Mouse (Mus musculus) CH12.LX (cell line): ENCODE data around the gene Kif13a. TPM values are rescaled to one million over a fixed set of nuclear protein-coding genes. Genes with fewer than 3 reads are reported as not detected.

Source experiments
- DNase-seq: peaks from one replicate; pipeline ENCODE4 v3.0.0-alpha.2; 2013; ENCODE audit errors: extremely low read depth
- H3K27ac ChIP-seq: 2 replicates; pipeline ENCODE4 v1.5.1; 2012; ENCODE audit warnings: low read depth, mild to moderate bottlenecking, control low read depth, moderate library complexity; ENCODE audit not compliant: insufficient read depth
- H3K27me3 ChIP-seq: replicated peaks from 2 replicates; pipeline ENCODE3; 2012; ENCODE audit warnings: inconsistent platforms
- H3K36me3 ChIP-seq, 2 experiments: replicated peaks in 1 of 2; 2 replicates each; pipeline versions ENCODE3 to v1.6.1; 2012; ENCODE audit warnings: inconsistent platforms in 1 of 2, low read length in 1 of 2, mild to moderate bottlenecking in 1 of 2, mixed read lengths in 1 of 2, moderate library complexity in 1 of 2; ENCODE audit not compliant: control insufficient read depth in 1 of 2, insufficient read depth in 1 of 2
- H3K4me1 ChIP-seq, 2 experiments: 2 replicates each; pipeline ENCODE4 v1.6.1; 2012; ENCODE audit warnings: inconsistent platforms in 1 of 2, moderate library complexity in 1 of 2; ENCODE audit not compliant: insufficient read depth in 2 of 2, control insufficient read depth in 1 of 2
- H3K4me2 ChIP-seq: 2 replicates; pipeline ENCODE4 v1.6.1; 2012; ENCODE audit warnings: low read depth, mild to moderate bottlenecking, control low read depth; ENCODE audit not compliant: poor library complexity, insufficient read depth, severe bottlenecking
- H3K4me3 ChIP-seq, 3 experiments: fragments of 150-350 bp in 1 of 3; sonication (generic) in 1 of 3; replicated peaks in 1 of 3; 2 replicates each; pipeline versions ENCODE3 to v1.5.1; 2011 to 2012; ENCODE audit warnings: low read depth in 2 of 3, low read length in 2 of 3, mild to moderate bottlenecking in 2 of 3, moderate library complexity in 2 of 3, control low read depth in 1 of 3, improper control_type of control experiment in 1 of 3, inconsistent platforms in 1 of 3, mixed read lengths in 1 of 3; ENCODE audit not compliant: poor library complexity in 1 of 3
- H3K79me2 ChIP-seq: replicated peaks from 2 replicates; pipeline ENCODE4 v1.6.1; 2012; ENCODE audit warnings: mild to moderate bottlenecking, moderate library complexity; ENCODE audit not compliant: control insufficient read depth, poor library complexity, insufficient read depth, severe bottlenecking; ENCODE audit errors: extremely low read depth
- H3K9ac ChIP-seq: 2 replicates; pipeline ENCODE4 v1.6.1; 2012; ENCODE audit warnings: low read depth, mild to moderate bottlenecking, control low read depth, moderate library complexity; ENCODE audit not compliant: insufficient read depth
- H3K9me3 ChIP-seq: replicated peaks from 2 replicates; pipeline ENCODE3; 2012; ENCODE audit warnings: low read length, inconsistent platforms, mixed read lengths
- BHLHE40 ChIP-seq: IDR thresholded peaks from 2 replicates; pipeline ENCODE4 v1.6.1; 2011; ENCODE audit warnings: mild to moderate bottlenecking, low read depth, low read length, improper control_type of control experiment
- CHD2 ChIP-seq: IDR thresholded peaks from 2 replicates; pipeline ENCODE4 v1.6.1; 2011; ENCODE audit warnings: low read length, improper control_type of control experiment
- E2F4 ChIP-seq: IDR thresholded peaks from 2 replicates; pipeline ENCODE4 v1.6.1; 2011; ENCODE audit warnings: low read depth, low read length, improper control_type of control experiment; ENCODE audit not compliant: insufficient replicate concordance
- EP300 ChIP-seq: IDR thresholded peaks from 2 replicates; pipeline ENCODE4 v1.6.1; 2011; ENCODE audit warnings: low read length, improper control_type of control experiment
- ETS1 ChIP-seq: conservative IDR thresholded peaks from 2 replicates; pipeline ENCODE4 v1.6.1; 2012; ENCODE audit warnings: low read depth, mild to moderate bottlenecking, inconsistent platforms, low read length, improper control_type of control experiment, moderate library complexity
- IRF4 ChIP-seq: IDR thresholded peaks from 2 replicates; pipeline ENCODE4 v1.6.1; 2014; ENCODE audit warnings: low read depth, mild to moderate bottlenecking, inconsistent platforms, low read length, improper control_type of control experiment
- JUN ChIP-seq: IDR thresholded peaks from 2 replicates; pipeline ENCODE4 v1.6.1; 2011; ENCODE audit warnings: low read depth, mild to moderate bottlenecking, low read length, improper control_type of control experiment, moderate library complexity; ENCODE audit not compliant: insufficient read depth
- JUND ChIP-seq: conservative IDR thresholded peaks from 2 replicates; pipeline ENCODE4 v1.6.1; 2011; ENCODE audit warnings: low read depth, low read length, improper control_type of control experiment
- MAX ChIP-seq: IDR thresholded peaks from 2 replicates; pipeline ENCODE4 v1.6.1; 2011; ENCODE audit warnings: low read length, improper control_type of control experiment
- MXI1 ChIP-seq: IDR thresholded peaks from 2 replicates; pipeline ENCODE4 v1.6.1; 2011; ENCODE audit warnings: mild to moderate bottlenecking, low read depth, low read length, improper control_type of control experiment
- MYC ChIP-seq: IDR thresholded peaks from 2 replicates; pipeline ENCODE4 v1.6.1; 2011; ENCODE audit warnings: low read depth, mild to moderate bottlenecking, improper control_type of control experiment, low read length
- NRF1 ChIP-seq: IDR thresholded peaks from 2 replicates; pipeline ENCODE4 v1.6.1; 2014; ENCODE audit warnings: low read depth, mild to moderate bottlenecking, inconsistent platforms, low read length, improper control_type of control experiment, moderate library complexity
- PAX5 ChIP-seq: IDR thresholded peaks from 2 replicates; pipeline ENCODE4 v1.6.1; 2012; ENCODE audit warnings: low read length, inconsistent platforms, mixed read lengths
- POLR2AphosphoS2 ChIP-seq: IDR thresholded peaks from 2 replicates; pipeline ENCODE4 v1.6.1; 2011; ENCODE audit warnings: low read depth, low read length, improper control_type of control experiment
- SIN3A ChIP-seq: IDR thresholded peaks from 2 replicates; pipeline ENCODE4 v1.6.1; 2012; ENCODE audit warnings: low read length, improper control_type of control experiment, inconsistent platforms
- TBP ChIP-seq: conservative IDR thresholded peaks from 2 replicates; pipeline ENCODE4 v1.6.1; 2011; ENCODE audit warnings: low read depth, low read length, improper control_type of control experiment
- TCF12 ChIP-seq: IDR thresholded peaks from 2 replicates; pipeline ENCODE4 v1.6.1; 2014; ENCODE audit warnings: low read depth, mild to moderate bottlenecking, inconsistent platforms, low read length, improper control_type of control experiment
- UBTF ChIP-seq: IDR thresholded peaks from 2 replicates; pipeline ENCODE4 v1.6.1; 2012; ENCODE audit warnings: low read depth, mild to moderate bottlenecking, inconsistent platforms, low read length, improper control_type of control experiment, moderate library complexity
- USF1 ChIP-seq: IDR thresholded peaks from 2 replicates; pipeline ENCODE4 v1.6.1; 2014; ENCODE audit warnings: low read depth, mild to moderate bottlenecking, inconsistent platforms, low read length, improper control_type of control experiment
- USF2 ChIP-seq: conservative IDR thresholded peaks from 2 replicates; pipeline ENCODE4 v1.6.1; 2011; ENCODE audit warnings: low read depth, low read length, improper control_type of control experiment
- ZMIZ1 ChIP-seq: IDR thresholded peaks from 2 replicates; pipeline ENCODE4 v1.6.1; 2012; ENCODE audit warnings: low read depth, mild to moderate bottlenecking, inconsistent platforms, low read length, improper control_type of control experiment
- dilution Hi-C: fragments of 300-500 bp; cut with MboI; formaldehyde crosslinking; loops from 2 replicates; pipeline ENCODE4 v1.14.3; 2020; ENCODE audit warnings: low sequenced_read_pairs; ENCODE audit not compliant: extremely low pct_unique_long_range_greater_than_20kb, extremely low pct_ligation_motif_present
- in situ Hi-C: fragments of 300-500 bp; cut with MboI; formaldehyde crosslinking; loops from 3 replicates; pipeline ENCODE4 v1.14.3; 2019; ENCODE audit warnings: low sequenced_read_pairs, low pct_ligation_motif_present, low pct_unique_long_range_greater_than_20kb, mixed read lengths
- polyA plus RNA-seq: library from polyadenylated mRNA; unstranded; fragments of >175 nt; gene quantifications from 2 replicates; pipeline ENCODE4 v1.2.1, GENCODE M21; 2012; ENCODE audit warnings: low read depth; ENCODE audit not compliant: insufficient read length
- total RNA-seq, 2 experiments: library from RNA; depleted of rRNA; stranded (reverse); fragments of 300-350 nt in 1 of 2; fragments of >200 nt in 1 of 2; gene quantifications; 2 replicates each; pipeline ENCODE4 v1.2.3; 2012 to 2014

The Kif13a gene
- total and polyA plus RNA-seq, 3 experiments, result not detected

- H3K4me2 ChIP-seq, result no peak overlapping the region
- H3K4me3 ChIP-seq, result no peak overlapping the region
- H3K27ac ChIP-seq, result no peak overlapping the region
- H3K36me3 ChIP-seq, result no peaks in the 10 kb centered on the region
- H3K4me1 ChIP-seq, result peaks cover 10 to 40% of the 10 kb centered on the region in 2 experiments
- in situ Hi-C loops (no loop called here), dilution Hi-C loops (no loop called here)
- no peaks in the 10 kb centered on the region for H3K27me3 ChIP-seq
- no peak overlapping the region for H3K9ac ChIP-seq
- TF ChIP-seq IRF4, result peak; percentile 54; the same call in 1 of the 2 replicates
- no peak for TF ChIP-seq SIN3A
- TF ChIP-seq NRF1, result no peak
- peak; percentile 31; the same call in 1 of the 2 replicates for TF ChIP-seq ETS1
- no peak for TF ChIP-seq E2F4
- 0 out of 2 replicates have a peak, but pooled peaks have one; percentile 13 for TF ChIP-seq JUND
- no peak for TF ChIP-seq PAX5
- TF ChIP-seq JUN, result peak; percentile 14; the same call in 1 of the 2 replicates
- no peak for TF ChIP-seq MYC
- peak; percentile 40; the same call in 1 of the 2 replicates for TF ChIP-seq EP300
- H3K9me3 ChIP-seq, result no peaks in the 10 kb centered on the region
- DNase-seq, result peak; percentile 24
- no peaks in the 10 kb centered on the region for H3K79me2 ChIP-seq
These were observed 19.7 kb downstream of the Kif13a start for GRCm38 (mm10) chr13:46909946-46910345.

- no peaks in the 10 kb centered on the region for H3K36me3 ChIP-seq
- no peak overlapping the region for H3K9ac ChIP-seq
- H3K9me3 ChIP-seq, result no peaks in the 10 kb centered on the region
- H3K79me2 ChIP-seq, result no peaks in the 10 kb centered on the region
- dilution Hi-C loops (no loop called here), in situ Hi-C loops (no loop called here)
- TF ChIP-seq JUN, result no peak
- no peak for TF ChIP-seq POLR2AphosphoS2
- TF ChIP-seq JUND, result no peak; the same call in 1 of the 2 replicates
- TF ChIP-seq MAX, result peak; percentile 65; the same call in 1 of the 2 replicates
- no peak for TF ChIP-seq ZMIZ1
- peak; percentile 49 for TF ChIP-seq USF1
- peak; percentile 56 for TF ChIP-seq USF2
- 0 out of 2 replicates have a peak, but pooled peaks have one; percentile 14 for TF ChIP-seq CHD2
- no peak for TF ChIP-seq UBTF
- peak; percentile 44; the same call in 1 of the 2 replicates for TF ChIP-seq MXI1
- TF ChIP-seq ETS1, result peak; percentile 65
- TF ChIP-seq E2F4, result no peak
- 0 out of 2 replicates have a peak, but pooled peaks have one; percentile 27 for TF ChIP-seq MYC
- TF ChIP-seq TBP, result no peak
- TF ChIP-seq BHLHE40, result peak; percentile 92
- 0 out of 2 replicates have a peak, but pooled peaks have one; percentile 26 for TF ChIP-seq SIN3A
- 0 out of 2 replicates have a peak, but pooled peaks have one; percentile 20 for TF ChIP-seq TCF12
- peak; percentile 41; the same call in 1 of the 2 replicates for TF ChIP-seq IRF4
- DNase-seq, result peak; percentile 36
- H3K27me3 ChIP-seq, result no peaks in the 10 kb centered on the region
- H3K27ac ChIP-seq, result no peak overlapping the region
- no peak overlapping the region for H3K4me3 ChIP-seq
- peak overlapping the region; percentile 30 for H3K4me2 ChIP-seq
- H3K4me1 ChIP-seq, result peaks cover 10 to 40% of the 10 kb centered on the region in 2 experiments
These were observed 20.6 kb downstream of the Kif13a start for GRCm38 (mm10) chr13:46909005-46909565.
